Mouse (Mus musculus) gastrocnemius, adult 18-20 months (tissue): ENCODE data around the gene Atmin. TPM values are rescaled to one million over a fixed set of nuclear protein-coding genes. Genes with fewer than 3 reads are reported as not detected.

Source experiments
- DNase-seq: peaks from one replicate; pipeline ENCODE4 v3.0.0; 2021; ENCODE audit warnings: low spot score
- long read RNA-seq, 2 experiments: library from polyadenylated mRNA; stranded (forward); transcript quantifications; one replicate each; pipeline ENCODE4 v2.0.0; 2021
- total RNA-seq, 2 experiments: library from RNA; stranded (reverse); gene quantifications; 2 replicates each; pipeline ENCODE4 v1.2.3; 2021

Atmin gene
- total RNA-seq: 10 to 100 TPM; 24.6 to 29.6 TPM
- long read RNA-seq, experiment 1, full-length matches to known transcripts: 47 of 62 reads
- long read RNA-seq, experiment 1, partial matches to known transcripts: 0 of 62 reads
- long read RNA-seq, experiment 1, other reads (novel, unspliced or antisense): 15 of 62 reads
- long read RNA-seq, experiment 2, full-length matches to known transcripts: 37 of 52 reads
- long read RNA-seq, experiment 2, partial matches to known transcripts: 15 of 52 reads
- long read RNA-seq, experiment 2, other reads (novel, unspliced or antisense): 0 of 52 reads

DNA sequence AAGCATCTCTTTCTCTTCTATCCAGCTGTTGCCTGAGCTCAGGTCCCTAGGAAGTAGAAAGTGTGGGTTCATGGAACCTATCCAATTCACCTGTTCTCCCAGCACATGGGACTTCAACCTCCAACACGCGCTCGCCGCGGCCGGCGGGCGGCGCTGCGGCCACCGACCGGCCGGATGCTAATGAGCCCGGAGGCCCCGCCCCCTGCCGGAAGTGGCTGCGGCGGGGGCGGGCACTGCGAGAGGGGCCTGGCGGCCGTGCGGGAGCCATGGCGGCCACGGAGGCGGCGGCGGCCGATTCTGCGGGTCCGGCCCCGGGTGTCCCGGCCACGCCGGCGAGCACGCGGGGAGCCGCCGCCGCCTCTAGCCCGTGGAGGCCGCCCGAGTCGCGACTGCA lies at the start of gene Atmin:
Gene Atmin (plus strand): TSS at position 233 of the 394 bp plus-strand sequence.
- peak; percentile 74 for DNase-seq

DNA sequence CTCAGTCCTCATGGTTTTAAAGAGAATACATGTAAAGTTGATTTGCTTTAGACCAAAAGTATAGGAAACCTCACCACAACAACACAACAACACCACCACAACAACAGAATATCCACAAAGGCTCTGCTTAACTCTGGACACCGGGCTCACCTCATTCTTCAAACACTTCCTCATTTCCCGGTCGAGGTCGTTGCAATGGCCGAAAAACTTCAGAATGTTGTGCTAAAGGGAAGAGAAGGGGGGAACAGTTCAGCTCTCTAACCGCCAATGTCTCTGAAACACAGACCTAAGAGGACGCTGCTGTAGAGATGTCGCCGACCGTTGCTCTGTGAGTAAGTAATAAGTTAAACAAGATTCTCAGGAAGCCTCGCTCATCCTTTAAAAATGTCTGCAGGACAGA lies 49.3 kb upstream of the Atmin start:
- no peak for DNase-seq

DNA sequence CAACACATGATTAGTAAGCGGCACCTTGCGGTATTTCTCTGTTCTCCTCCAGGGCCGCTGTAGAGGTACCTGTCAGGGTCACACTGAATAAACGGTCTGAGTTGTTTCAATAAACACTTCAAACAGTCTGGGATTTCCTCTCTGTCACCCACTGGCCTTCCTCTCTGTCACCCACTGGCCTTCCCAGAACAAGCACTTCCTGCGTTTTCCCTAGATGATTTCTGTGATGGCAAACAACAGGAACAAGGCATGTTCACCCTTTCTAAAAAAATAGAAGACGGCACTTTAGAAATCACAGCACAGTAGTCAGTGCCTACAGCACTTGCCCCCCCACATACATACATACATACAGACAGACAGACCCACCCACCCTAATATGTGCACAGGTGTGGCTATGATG lies 47.7 kb upstream of the Atmin start:
- no peak for DNase-seq

DNA sequence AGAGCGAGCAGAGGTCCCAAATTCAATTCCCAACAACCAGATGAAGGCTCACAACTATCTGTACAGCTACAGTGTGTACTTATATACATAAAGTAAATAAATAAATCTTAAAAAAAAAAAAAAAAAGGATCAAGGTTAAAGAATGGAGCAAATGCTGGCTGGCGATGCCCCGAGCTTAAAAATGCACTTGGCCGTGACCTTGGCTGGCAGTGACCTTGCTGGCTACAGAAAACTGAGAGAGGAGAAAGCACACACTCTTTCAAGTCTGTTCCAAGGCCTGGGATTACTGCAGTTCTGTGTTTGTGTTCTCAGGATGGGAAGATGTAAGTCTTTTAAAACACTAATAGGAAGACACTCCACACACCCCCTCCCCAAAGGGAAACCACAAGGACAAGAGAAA lies 38.5 kb upstream of the Atmin start:
- no peak for DNase-seq

DNA sequence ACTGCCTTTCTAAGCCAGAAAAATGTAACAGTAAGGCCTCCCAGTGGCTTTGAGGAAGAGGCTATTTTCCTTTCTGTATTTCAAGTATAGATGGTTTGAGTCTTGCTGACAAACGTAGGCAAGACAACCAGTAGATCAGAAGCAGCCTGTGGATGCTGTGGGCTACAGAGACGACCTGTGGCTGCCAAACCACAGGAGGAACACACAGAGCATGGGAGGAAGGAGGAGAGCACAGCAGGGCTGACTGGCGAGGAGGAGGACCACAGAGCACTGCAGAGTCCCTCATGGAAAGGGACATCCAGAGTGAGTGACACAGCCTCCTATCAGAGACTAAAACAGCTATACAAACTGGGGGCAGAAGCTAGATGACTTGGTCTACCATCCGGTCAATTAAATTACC lies 37.9 kb upstream of the Atmin start:
- no peak for DNase-seq

DNA sequence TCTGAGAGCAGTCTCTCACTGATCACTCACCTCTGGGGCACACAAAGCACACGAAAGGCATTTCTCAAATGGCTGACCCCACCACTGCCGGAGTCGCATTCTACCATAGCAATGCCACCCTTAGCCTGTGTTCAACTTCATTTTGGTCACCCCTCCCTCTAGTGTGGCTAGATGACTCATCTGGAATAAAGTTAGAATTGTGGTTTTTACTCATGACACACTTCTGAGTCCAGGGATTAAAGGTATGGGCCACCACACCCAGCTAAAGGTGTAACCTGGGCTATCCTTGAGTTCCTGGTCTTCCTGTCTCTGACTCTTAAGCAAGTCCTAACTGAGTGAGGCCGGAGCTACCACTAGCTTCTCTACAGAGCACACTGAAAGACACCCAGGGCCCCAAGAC lies 37.4 kb upstream of the Atmin start:
- DNase-seq: no peak

DNA sequence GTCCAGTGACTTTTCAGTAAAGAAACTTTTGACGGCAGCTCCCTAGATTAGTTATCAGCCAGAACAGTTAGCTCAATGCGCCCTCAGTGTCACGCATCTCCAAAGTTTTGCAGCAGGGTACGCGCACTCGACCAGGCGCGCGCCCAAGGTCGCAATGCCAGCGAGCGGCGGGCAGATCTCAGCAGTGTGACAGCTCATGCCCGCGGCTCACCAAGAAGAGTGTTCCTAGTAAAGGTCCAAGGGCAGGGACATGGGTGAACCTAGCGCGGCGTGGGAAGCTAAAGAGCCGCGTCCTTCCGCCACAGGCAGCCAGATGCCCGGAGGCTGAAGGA lies 22.2 kb upstream of the Atmin start:
- no peak for DNase-seq

DNA sequence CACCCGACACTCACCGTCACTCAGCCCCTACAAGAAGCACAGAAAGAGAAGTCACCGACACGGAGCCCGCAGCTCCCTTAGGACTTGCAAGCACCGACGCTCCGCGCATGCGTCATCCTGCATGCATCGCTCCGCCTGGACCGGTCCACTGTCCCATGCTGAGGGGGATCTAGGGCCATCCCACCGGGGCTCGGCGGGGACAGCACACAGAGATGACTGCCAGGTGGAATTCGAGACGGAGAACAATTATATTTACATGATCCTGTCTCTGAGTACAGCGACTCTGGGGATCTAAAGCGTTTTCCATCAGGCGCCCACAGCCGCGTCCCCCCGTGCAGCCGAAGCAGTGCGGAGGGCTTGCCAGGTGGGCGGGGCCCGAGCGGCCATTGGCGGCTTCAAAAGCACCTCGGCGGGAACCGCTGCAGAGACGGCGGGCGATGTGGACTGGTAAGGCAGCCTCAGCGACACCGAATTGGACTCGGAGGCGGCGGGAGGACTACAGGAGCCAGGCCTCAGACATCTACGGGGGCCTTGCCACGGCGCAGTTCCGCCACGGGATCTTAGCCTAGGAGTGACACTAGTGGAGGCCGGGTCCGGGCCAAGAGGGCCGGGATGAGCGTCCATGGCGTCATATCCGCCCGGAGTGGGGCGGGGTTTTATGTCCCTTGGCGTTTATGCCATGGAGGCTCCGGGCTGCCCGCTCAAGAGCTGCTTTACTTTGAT lies 21.7 kb upstream of the Atmin start, which contains the start of the genes Cmc2 and Cenpn:
Gene Cmc2 (minus strand): TSS at position 119 of the 723 bp plus-strand sequence.
Gene Cenpn (plus strand): TSS at position 394 of the 723 bp plus-strand sequence.
- DNase-seq: peak; percentile 91

DNA sequence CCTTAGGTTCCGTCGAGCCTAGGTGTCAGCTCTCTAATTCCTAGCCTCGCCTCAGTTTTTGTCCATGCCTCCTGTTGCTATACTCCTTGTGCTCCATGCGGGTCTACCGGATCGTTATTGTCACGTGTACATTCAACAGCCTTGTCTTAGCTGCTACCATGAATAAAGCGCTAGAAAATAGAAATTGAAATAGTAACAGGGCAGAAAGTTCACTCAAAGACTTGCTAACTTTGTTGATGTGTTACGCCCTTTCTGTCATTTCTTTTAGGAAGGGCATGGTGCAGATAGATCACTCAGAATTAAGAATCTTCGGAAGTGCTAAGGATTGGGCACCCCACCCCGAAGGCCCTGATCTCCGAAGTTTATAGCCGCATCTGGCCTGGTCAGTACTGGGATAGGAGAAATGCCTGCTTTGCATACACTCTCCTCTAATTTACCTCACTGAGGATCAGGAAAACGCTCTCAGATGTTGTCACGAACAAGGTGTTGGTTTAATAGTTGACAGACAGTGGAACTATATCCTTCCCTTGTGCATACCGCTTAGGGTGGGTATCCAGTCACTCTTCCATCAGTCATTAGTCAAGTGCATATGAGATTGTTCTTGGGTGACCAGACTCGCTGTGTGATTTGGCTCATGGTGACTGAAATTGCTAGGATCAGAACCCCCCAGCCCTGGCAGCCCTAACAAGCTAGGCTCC lies 21.0 kb upstream of the Atmin start:
- DNase-seq: no peak

DNA sequence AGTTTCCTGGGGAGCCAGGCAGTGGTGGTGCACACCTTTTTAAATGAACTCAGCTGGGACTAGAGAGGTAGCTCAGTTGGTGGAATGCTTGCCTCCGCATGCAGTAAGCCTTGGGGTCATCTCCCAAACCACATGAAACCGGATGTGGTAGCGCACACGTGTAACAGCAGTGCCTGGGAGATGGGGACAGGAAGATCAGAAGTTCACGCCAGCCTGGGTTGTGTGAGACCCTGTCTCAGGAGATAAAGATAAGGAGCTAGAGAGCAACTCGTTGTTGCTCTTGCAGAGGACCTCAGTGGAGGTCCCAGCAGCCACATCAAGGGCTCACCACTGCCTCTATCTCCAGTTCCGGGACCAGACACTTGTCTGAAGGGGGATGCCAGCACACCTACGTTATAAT lies 19.7 kb upstream of the Atmin start:
- no peak for DNase-seq

DNA sequence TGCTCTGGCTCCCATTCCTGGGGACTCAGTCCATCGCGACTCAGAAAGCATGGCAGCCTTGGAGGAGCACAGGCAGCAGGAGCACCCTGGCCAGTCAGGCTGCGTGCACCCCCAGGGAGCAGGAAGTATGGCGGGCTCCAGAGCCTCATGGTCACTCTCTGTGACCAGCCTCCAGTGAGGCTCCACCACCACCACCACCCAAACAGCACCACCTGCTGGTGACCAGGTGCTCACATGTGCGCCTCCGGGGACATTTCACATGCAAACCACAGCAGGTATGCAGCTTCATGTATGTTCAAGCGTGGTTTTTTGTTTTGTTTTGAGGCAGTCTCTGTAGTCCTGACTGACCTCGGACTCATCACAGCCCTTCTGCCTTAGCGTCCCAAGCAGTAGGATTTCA lies 15.3 kb upstream of the Atmin start:
- DNase-seq: peak; percentile 22

DNA sequence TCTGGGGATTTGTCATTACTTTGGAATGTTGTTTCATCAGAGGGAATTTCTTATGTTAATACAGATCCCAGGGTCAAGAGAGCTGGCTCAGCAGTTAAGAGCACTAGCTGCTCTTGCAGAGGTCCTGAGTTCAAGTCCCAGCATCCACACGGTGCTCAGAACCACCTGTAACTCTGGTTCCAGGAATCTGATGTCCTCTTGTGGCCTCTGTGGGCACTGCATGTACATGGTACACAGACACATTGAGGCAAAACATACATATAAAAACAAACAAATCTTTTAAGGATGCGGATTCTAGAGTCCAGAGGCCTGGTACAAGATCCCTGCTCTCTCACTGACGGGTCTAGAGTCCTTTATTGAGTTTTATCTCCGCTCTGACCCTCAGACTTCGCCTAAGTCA lies 14.6 kb upstream of the Atmin start:
- no peak for DNase-seq

DNA sequence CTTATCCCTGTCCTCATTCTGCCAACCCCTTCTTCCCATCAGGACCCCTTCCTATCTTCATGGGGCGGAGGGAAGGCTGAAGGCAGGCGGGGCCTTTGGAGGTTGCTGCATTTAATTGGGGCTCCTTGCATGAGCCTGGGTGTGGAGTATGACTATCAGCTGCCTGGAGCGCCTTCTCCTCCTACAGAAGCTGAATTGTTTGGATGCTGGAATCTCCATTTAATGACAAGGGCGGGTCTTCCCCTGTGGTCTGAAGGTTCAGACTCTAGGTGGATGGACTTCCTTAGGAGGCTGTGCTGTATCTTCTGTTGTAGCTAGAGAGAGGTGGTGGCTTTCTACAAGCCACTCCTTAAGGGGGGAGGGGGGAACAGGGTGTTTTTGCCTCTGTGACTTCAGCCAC lies 8.2 kb upstream of the Atmin start:
- no peak for DNase-seq

DNA sequence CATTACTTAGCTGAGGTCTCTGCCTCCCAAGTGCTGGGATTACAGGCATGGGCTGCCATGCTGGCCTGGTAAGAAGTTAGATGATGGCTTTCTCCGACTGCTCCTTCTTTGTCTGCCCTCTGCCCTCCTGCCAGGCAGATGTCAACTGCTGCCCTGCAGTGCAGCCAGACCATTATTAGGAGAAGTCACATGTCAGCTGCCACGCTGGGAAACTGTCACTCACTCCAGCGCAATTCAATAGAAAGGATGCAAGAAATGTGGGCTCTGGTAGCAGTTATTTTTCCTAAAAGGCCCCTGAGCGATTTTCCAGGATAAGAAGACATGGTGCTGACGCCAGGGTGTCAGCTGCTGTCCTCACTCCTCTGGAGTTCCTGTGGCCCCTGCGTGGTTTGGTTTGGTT lies 7.7 kb upstream of the Atmin start:
- no peak for DNase-seq

DNA sequence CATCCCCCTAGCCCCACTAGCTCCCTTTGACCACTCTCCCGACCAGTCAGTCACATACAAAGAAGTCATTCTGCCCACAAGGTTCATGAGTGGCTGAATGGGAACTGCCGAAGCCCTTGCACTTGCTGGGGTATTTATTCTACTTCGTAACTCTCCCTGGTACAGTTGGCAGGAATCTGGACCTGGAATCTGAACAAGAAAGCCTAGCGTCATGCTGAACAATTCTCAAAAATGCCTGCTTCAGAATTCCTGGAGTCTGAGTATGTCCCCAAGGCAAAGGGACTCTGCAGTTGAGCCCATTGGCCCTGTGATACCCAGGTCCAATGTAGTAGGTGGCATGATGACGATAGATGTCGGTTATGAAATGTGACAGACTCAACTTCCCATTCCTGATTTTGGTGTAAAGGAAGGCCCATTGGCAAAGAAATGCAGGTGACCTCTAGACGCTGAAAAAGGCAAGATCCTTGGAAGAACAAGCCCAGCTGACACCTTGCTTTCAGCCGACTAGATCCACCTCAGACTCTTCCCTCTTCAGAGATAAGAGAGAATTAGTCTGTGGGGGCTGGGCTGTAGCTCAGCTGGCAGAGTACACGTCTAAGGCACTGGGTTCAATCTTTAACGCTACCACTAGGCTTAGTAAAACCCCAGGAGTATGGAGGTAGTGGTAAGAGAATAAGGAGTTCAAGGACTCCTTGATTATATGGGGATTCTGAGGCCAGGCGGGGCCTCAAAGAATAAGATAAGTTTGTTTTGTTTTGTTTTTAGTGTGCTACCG lies 722 bp upstream of the Atmin start:
- no peak for DNase-seq

DNA sequence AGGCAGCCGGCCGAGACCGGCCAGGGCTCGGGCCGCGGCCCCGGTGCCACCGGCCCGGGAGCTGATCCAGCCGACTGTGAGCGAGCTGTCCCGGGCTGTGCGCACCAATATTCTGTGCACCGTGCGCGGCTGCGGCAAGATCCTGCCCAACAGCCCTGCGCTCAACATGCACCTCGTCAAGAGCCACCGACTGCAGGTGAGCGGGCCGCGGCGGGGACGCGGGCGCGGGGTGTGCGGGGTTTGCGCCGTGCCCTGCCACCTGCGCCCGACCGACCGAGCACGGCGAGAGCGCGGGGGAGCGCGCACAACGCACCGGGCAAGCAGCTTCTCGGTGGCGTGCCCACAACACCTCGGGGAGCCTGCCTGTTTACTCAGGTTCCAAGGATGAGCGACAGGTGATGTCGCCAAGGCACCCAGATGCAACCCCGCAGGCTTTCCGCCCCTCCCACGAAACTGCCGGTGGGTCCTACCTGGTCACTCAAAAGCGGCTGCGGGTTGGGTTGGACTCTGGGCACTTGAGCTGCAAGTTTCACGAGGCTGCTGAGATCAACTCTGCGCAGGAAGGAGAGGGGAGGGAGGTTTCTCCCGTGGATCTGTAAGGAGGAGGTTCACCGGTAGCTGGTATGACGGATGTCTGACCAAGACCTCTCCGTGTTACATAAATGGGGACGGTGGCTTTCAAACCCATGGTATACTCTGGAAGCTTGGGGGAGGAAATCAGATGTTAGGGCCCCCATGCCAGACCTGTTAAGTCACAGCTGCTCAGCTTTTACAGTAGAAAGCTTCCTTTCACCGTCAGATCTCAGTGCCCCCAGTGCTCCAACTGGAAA lies 577 bp downstream of the Atmin start:
- no peak for DNase-seq

DNA sequence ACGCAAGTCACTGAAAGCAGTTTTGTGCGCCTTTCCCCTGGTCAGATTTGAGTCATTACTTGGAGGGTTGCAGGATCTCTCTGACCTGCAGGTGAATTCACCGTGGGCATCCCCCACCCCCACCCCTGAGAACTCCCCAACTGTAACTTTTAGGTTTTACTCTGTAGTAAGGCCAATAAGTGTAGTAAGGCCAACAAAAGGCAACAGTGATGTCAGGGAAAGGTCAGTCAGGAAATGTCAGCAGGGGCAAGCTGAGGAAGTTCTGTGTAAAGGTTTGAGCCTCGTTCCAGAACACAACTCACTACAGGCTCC lies 1.1 kb downstream of the Atmin start:
- DNase-seq: no peak

DNA sequence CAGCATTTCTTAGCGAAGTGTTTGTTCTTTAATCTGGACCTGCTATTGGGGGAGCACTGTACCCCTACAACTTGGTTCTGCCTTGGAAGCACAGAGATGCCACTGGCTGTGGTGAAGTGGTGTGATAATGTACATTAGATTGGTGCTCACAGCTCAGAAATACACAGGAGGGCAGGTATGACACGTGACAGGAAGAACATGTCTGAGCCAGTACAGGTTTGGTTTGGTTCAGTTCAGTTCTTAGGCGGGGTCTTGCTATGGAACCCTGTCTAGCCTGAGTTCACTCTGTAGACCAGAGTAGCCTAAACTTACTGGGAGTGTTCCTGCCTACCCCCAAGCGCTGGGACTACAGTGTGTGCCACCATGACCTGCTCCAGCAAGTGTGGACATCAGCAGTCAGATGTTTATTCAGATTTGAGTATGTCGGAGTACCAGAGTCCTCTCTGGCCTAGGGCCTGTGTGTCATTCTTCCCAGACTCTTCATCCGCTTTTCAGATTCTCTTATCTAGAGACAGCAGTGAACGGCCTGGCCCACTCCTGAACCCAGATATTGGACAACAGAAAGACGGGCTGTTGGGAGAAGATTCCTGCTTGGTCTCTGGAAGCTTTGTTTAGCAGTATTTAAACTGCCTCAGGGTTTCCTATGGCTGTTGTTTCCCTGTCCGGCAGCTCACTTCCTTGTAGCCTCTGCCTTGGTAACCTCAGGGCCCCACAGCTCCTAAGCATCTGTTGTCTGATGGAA lies 2.1 kb downstream of the Atmin start:
- DNase-seq: no peak

DNA sequence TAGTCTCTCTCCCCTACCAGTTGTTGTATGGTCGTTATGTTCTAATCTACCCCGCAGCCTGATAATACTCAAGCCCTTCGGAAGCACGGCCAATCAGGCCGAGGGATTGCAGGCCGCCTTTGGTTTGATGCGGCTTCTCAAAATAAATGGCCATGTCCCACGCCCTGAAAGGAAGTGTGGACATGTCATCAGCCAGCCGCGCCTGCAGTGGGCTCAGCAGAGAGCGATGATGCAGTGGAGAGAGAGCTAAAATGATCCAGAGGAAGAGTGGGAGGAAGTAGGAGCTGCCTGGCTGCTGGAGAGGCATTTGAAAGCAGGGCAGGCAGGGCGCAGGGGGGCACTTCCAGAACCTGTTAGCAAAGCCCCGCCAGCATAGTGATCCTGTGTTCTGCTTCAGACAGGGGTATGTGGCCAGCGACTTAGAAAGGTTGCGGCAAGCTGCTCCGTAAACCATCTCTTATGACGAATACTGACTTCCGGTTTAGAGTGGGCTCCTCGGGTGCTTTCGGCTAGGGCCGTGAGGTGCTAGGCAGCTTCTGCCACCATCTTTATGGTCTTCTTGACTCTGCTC lies 3.2 kb downstream of the Atmin start:
- DNase-seq: no peak

DNA sequence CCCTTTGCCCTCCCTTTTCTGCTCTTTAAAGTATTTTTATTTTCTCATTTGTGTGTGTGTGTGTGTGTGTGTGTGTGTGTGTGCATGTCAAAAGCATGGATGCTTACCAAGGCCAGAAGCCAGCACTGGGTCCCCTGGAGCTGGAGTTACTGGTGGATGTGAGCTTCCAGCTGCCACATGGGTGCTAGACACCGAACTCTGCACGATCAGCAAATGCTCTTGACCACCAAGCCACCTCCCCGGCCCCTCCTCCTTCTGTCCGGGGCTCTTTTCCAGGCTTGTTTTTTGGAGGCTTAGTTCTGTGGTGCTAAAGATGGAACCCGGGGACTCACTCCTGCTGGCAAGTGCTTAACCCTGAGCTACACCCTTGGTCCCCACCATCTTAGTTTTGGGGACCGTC lies 3.7 kb downstream of the Atmin start:
- DNase-seq: no peak
